Mouse (Mus musculus) CH12.LX (cell line): ENCODE results near the gene Abca4. TPM values are rescaled to one million over a fixed set of nuclear protein-coding genes. Genes with fewer than 3 reads are reported as not detected.

Experiments used
- DNase-seq: peaks from one replicate; pipeline ENCODE4 v3.0.0-alpha.2; 2013; ENCODE audit errors: extremely low read depth
- H3K27ac ChIP-seq: 2 replicates; pipeline ENCODE4 v1.5.1; 2012; ENCODE audit warnings: low read depth, mild to moderate bottlenecking, control low read depth, moderate library complexity; ENCODE audit not compliant: insufficient read depth
- H3K27me3 ChIP-seq: replicated peaks from 2 replicates; pipeline ENCODE3; 2012; ENCODE audit warnings: inconsistent platforms
- H3K36me3 ChIP-seq, 2 experiments: replicated peaks in 1 of 2; 2 replicates each; pipeline versions ENCODE3 to v1.6.1; 2012; ENCODE audit warnings: inconsistent platforms in 1 of 2, low read length in 1 of 2, mild to moderate bottlenecking in 1 of 2, mixed read lengths in 1 of 2, moderate library complexity in 1 of 2; ENCODE audit not compliant: control insufficient read depth in 1 of 2, insufficient read depth in 1 of 2
- H3K4me1 ChIP-seq, 2 experiments: 2 replicates each; pipeline ENCODE4 v1.6.1; 2012; ENCODE audit warnings: inconsistent platforms in 1 of 2, moderate library complexity in 1 of 2; ENCODE audit not compliant: insufficient read depth in 2 of 2, control insufficient read depth in 1 of 2
- H3K4me2 ChIP-seq: 2 replicates; pipeline ENCODE4 v1.6.1; 2012; ENCODE audit warnings: low read depth, mild to moderate bottlenecking, control low read depth; ENCODE audit not compliant: poor library complexity, insufficient read depth, severe bottlenecking
- H3K4me3 ChIP-seq, 3 experiments: fragments of 150-350 bp in 1 of 3; sonication (generic) in 1 of 3; replicated peaks in 1 of 3; 2 replicates each; pipeline versions ENCODE3 to v1.5.1; 2011 to 2012; ENCODE audit warnings: low read depth in 2 of 3, low read length in 2 of 3, mild to moderate bottlenecking in 2 of 3, moderate library complexity in 2 of 3, control low read depth in 1 of 3, improper control_type of control experiment in 1 of 3, inconsistent platforms in 1 of 3, mixed read lengths in 1 of 3; ENCODE audit not compliant: poor library complexity in 1 of 3
- H3K79me2 ChIP-seq: replicated peaks from 2 replicates; pipeline ENCODE4 v1.6.1; 2012; ENCODE audit warnings: mild to moderate bottlenecking, moderate library complexity; ENCODE audit not compliant: control insufficient read depth, poor library complexity, insufficient read depth, severe bottlenecking; ENCODE audit errors: extremely low read depth
- H3K9ac ChIP-seq: 2 replicates; pipeline ENCODE4 v1.6.1; 2012; ENCODE audit warnings: low read depth, mild to moderate bottlenecking, control low read depth, moderate library complexity; ENCODE audit not compliant: insufficient read depth
- H3K9me3 ChIP-seq: replicated peaks from 2 replicates; pipeline ENCODE3; 2012; ENCODE audit warnings: low read length, inconsistent platforms, mixed read lengths
- BHLHE40 ChIP-seq: IDR thresholded peaks from 2 replicates; pipeline ENCODE4 v1.6.1; 2011; ENCODE audit warnings: mild to moderate bottlenecking, low read depth, low read length, improper control_type of control experiment
- ELF1 ChIP-seq: IDR thresholded peaks from 2 replicates; pipeline ENCODE4 v1.6.1; 2014; ENCODE audit warnings: low read depth, mild to moderate bottlenecking, inconsistent platforms, low read length, improper control_type of control experiment
- ETS1 ChIP-seq: conservative IDR thresholded peaks from 2 replicates; pipeline ENCODE4 v1.6.1; 2012; ENCODE audit warnings: low read depth, mild to moderate bottlenecking, inconsistent platforms, low read length, improper control_type of control experiment, moderate library complexity
- GABPA ChIP-seq: IDR thresholded peaks from 2 replicates; pipeline ENCODE4 v1.6.1; 2012; ENCODE audit warnings: low read depth, low read length, improper control_type of control experiment, inconsistent platforms; ENCODE audit not compliant: insufficient replicate concordance
- IRF4 ChIP-seq: IDR thresholded peaks from 2 replicates; pipeline ENCODE4 v1.6.1; 2014; ENCODE audit warnings: low read depth, mild to moderate bottlenecking, inconsistent platforms, low read length, improper control_type of control experiment
- JUN ChIP-seq: IDR thresholded peaks from 2 replicates; pipeline ENCODE4 v1.6.1; 2011; ENCODE audit warnings: low read depth, mild to moderate bottlenecking, low read length, improper control_type of control experiment, moderate library complexity; ENCODE audit not compliant: insufficient read depth
- JUND ChIP-seq: conservative IDR thresholded peaks from 2 replicates; pipeline ENCODE4 v1.6.1; 2011; ENCODE audit warnings: low read depth, low read length, improper control_type of control experiment
- KAT2A ChIP-seq: IDR thresholded peaks from 2 replicates; pipeline ENCODE4 v1.6.1; 2012; ENCODE audit warnings: low read length, improper control_type of control experiment, inconsistent platforms; ENCODE audit not compliant: insufficient replicate concordance
- MAZ ChIP-seq: IDR thresholded peaks from 2 replicates; pipeline ENCODE4 v1.6.1; 2012; ENCODE audit warnings: low read depth, mild to moderate bottlenecking, inconsistent platforms, low read length, improper control_type of control experiment, moderate library complexity
- MXI1 ChIP-seq: IDR thresholded peaks from 2 replicates; pipeline ENCODE4 v1.6.1; 2011; ENCODE audit warnings: mild to moderate bottlenecking, low read depth, low read length, improper control_type of control experiment
- MYC ChIP-seq: IDR thresholded peaks from 2 replicates; pipeline ENCODE4 v1.6.1; 2011; ENCODE audit warnings: low read depth, mild to moderate bottlenecking, improper control_type of control experiment, low read length
- NELFE ChIP-seq: IDR thresholded peaks from 2 replicates; pipeline ENCODE4 v1.6.1; 2011; ENCODE audit warnings: low read depth, low read length, improper control_type of control experiment
- POLR2A ChIP-seq: IDR thresholded peaks from 2 replicates; pipeline ENCODE4 v1.6.1; 2011; ENCODE audit warnings: low read depth, mild to moderate bottlenecking, improper control_type of control experiment, low read length
- SMC3 ChIP-seq: IDR thresholded peaks from 2 replicates; pipeline ENCODE4 v1.6.1; 2011; ENCODE audit warnings: low read depth, low read length, improper control_type of control experiment
- TCF12 ChIP-seq: IDR thresholded peaks from 2 replicates; pipeline ENCODE4 v1.6.1; 2014; ENCODE audit warnings: low read depth, mild to moderate bottlenecking, inconsistent platforms, low read length, improper control_type of control experiment
- UBTF ChIP-seq: IDR thresholded peaks from 2 replicates; pipeline ENCODE4 v1.6.1; 2012; ENCODE audit warnings: low read depth, mild to moderate bottlenecking, inconsistent platforms, low read length, improper control_type of control experiment, moderate library complexity
- USF1 ChIP-seq: IDR thresholded peaks from 2 replicates; pipeline ENCODE4 v1.6.1; 2014; ENCODE audit warnings: low read depth, mild to moderate bottlenecking, inconsistent platforms, low read length, improper control_type of control experiment
- USF2 ChIP-seq: conservative IDR thresholded peaks from 2 replicates; pipeline ENCODE4 v1.6.1; 2011; ENCODE audit warnings: low read depth, low read length, improper control_type of control experiment
- ZKSCAN1 ChIP-seq: IDR thresholded peaks from 2 replicates; pipeline ENCODE4 v1.6.1; 2012; ENCODE audit warnings: low read depth, inconsistent platforms, low read length, improper control_type of control experiment, borderline replicate concordance
- ZMIZ1 ChIP-seq: IDR thresholded peaks from 2 replicates; pipeline ENCODE4 v1.6.1; 2012; ENCODE audit warnings: low read depth, mild to moderate bottlenecking, inconsistent platforms, low read length, improper control_type of control experiment
- ZNF384 ChIP-seq: IDR thresholded peaks from 2 replicates; pipeline ENCODE4 v1.6.1; 2012; ENCODE audit warnings: low read depth, low read length, improper control_type of control experiment, inconsistent platforms
- dilution Hi-C: fragments of 300-500 bp; cut with MboI; formaldehyde crosslinking; loops from 2 replicates; pipeline ENCODE4 v1.14.3; 2020; ENCODE audit warnings: low sequenced_read_pairs; ENCODE audit not compliant: extremely low pct_unique_long_range_greater_than_20kb, extremely low pct_ligation_motif_present
- in situ Hi-C: fragments of 300-500 bp; cut with MboI; formaldehyde crosslinking; loops from 3 replicates; pipeline ENCODE4 v1.14.3; 2019; ENCODE audit warnings: low sequenced_read_pairs, low pct_ligation_motif_present, low pct_unique_long_range_greater_than_20kb, mixed read lengths
- polyA plus RNA-seq: library from polyadenylated mRNA; unstranded; fragments of >175 nt; gene quantifications from 2 replicates; pipeline ENCODE4 v1.2.1, GENCODE M21; 2012; ENCODE audit warnings: low read depth; ENCODE audit not compliant: insufficient read length
- total RNA-seq, 2 experiments: library from RNA; depleted of rRNA; stranded (reverse); fragments of 300-350 nt in 1 of 2; fragments of >200 nt in 1 of 2; gene quantifications; 2 replicates each; pipeline ENCODE4 v1.2.3; 2012 to 2014

The Abca4 gene
- total and polyA plus RNA-seq, 3 experiments, result 0.34 to 0.57 (median 0.46) TPM

GRCm38 (mm10) chr3:122071769-122072168, 27.5 kb downstream of the Abca4 start:
- TF ChIP-seq USF2 (no peak), ELF1 (no peak), MYC (no peak), BHLHE40 (no peak), POLR2A (no peak), JUND (no peak), ZMIZ1 (no peak), ZKSCAN1 (no peak), MXI1 (no peak), GABPA (no peak), USF1 (no peak), ZNF384 (no peak)
- Histone ChIP-seq H3K4me3 (no peak overlapping the region), H3K27ac (no peak overlapping the region), H3K9me3 (no peaks in the 10 kb centered on the region), H3K79me2 (no peaks in the 10 kb centered on the region), H3K27me3 (no peaks in the 10 kb centered on the region), H3K4me2 (no peak overlapping the region), H3K36me3 (no peaks in the 10 kb centered on the region), H3K9ac (no peak overlapping the region), H3K4me1 (peaks cover 0 to 8% of the 10 kb centered on the region in 2 experiments; a peak in 2 of 4 replicates)
- DNase-seq, result no peak
- in situ Hi-C loops (no loop called here), dilution Hi-C loops (no loop called here)

- dilution Hi-C loops (no loop called here), in situ Hi-C loops (no loop called here)
- Histone ChIP-seq H3K4me1 (peaks cover 3 to 11% of the 10 kb centered on the region in 2 experiments), H3K79me2 (no peaks in the 10 kb centered on the region), H3K27me3 (no peaks in the 10 kb centered on the region), H3K4me2 (no peak overlapping the region), H3K4me3 (no peak overlapping the region), H3K9me3 (no peaks in the 10 kb centered on the region), H3K27ac (no peak overlapping the region), H3K9ac (no peak overlapping the region), H3K36me3 (no peaks in the 10 kb centered on the region)
- TF ChIP-seq UBTF, result no peak
- TF ChIP-seq MAZ, result no peak
- no peak for TF ChIP-seq NELFE
- TF ChIP-seq POLR2A, result no peak
- no peak for TF ChIP-seq SMC3
- no peak for TF ChIP-seq JUND
- no peak for TF ChIP-seq TCF12
- TF ChIP-seq ETS1, result no peak
- no peak for TF ChIP-seq KAT2A
- TF ChIP-seq BHLHE40, result no peak
- no peak for TF ChIP-seq JUN
- TF ChIP-seq IRF4, result no peak
- DNase-seq, result no peak
Observed at GRCm38 (mm10) chr3:122072646-122073571, 28.7 kb downstream of the Abca4 start.
